Mouse (Mus musculus) midbrain, embryonic 11.5 days (tissue): ENCODE results near the gene Raf1. TPM values are rescaled to one million over a fixed set of nuclear protein-coding genes. Genes with fewer than 3 reads are reported as not detected.

ENCODE experiments used
- ATAC-seq: fragments of 200-750 bp; cut with Nextera tagmentation; 2 replicates; pipeline ENCODE4 v1.8.0; 2017; ENCODE audit warnings: moderate TSS enrichment, moderate library complexity; ENCODE audit not compliant: low FRiP score
- DNase-seq: peaks from one replicate; pipeline ENCODE4 v3.0.0; 2015; ENCODE audit warnings: low spot score; ENCODE audit errors: missing footprints
- H3K27ac ChIP-seq: fragments of 300-500 bp; sonication (generic); 2 replicates; pipeline ENCODE4 v1.5.1; 2014; ENCODE audit warnings: low read depth, low read length
- H3K27me3 ChIP-seq: fragments of 300-500 bp; sonication (generic); 2 replicates; pipeline ENCODE4 v1.6.1; 2014; ENCODE audit warnings: mild to moderate bottlenecking, low read length, moderate library complexity, mixed read lengths; ENCODE audit not compliant: control insufficient read depth, insufficient read depth
- H3K36me3 ChIP-seq: fragments of 300-500 bp; sonication (generic); 2 replicates; pipeline ENCODE4 v1.6.1; 2014; ENCODE audit warnings: mild to moderate bottlenecking, low read length, moderate library complexity, mixed read lengths; ENCODE audit not compliant: control insufficient read depth, insufficient read depth
- H3K4me1 ChIP-seq: fragments of 300-500 bp; sonication (generic); 2 replicates; pipeline ENCODE4 v1.6.1; 2014; ENCODE audit warnings: low read length; ENCODE audit not compliant: control insufficient read depth, insufficient read depth
- H3K4me2 ChIP-seq: fragments of 300-500 bp; sonication (generic); 2 replicates; pipeline ENCODE4 v1.6.1; 2014; ENCODE audit warnings: mild to moderate bottlenecking, moderate library complexity
- H3K4me3 ChIP-seq: fragments of 300-500 bp; sonication (generic); 2 replicates; pipeline ENCODE4 v1.5.1; 2014; ENCODE audit warnings: low read depth, low read length
- H3K9ac ChIP-seq: fragments of 300-500 bp; sonication (generic); 2 replicates; pipeline ENCODE4 v1.6.1; 2014; ENCODE audit warnings: low read length
- H3K9me3 ChIP-seq: fragments of 300-500 bp; sonication (generic); 2 replicates; pipeline ENCODE4 v1.6.1; 2016; ENCODE audit warnings: low read length; ENCODE audit not compliant: control insufficient read depth
- WGBS: fragments of 180-500 bp; shearing (Covaris S2); extraction: QIAGEN DNeasy Blood & Tissue Kit; methylation state at CpG from one replicate; pipeline ENCODE4 v1.1.7; 2014; 5-methylcytosine and 5-hydroxymethylcytosine counted together
- polyA plus RNA-seq: library from polyadenylated mRNA; unstranded; fragments of >200 nt; fragmentation: Nextera tagmentation; extraction: Ambion mirVana; gene quantifications from 2 replicates; pipeline ENCODE4 v1.2.1, GENCODE M21; 2014

The Raf1 gene
- polyA plus RNA-seq, 1 experiment from 2014 or later: 141 TPM

DNA sequence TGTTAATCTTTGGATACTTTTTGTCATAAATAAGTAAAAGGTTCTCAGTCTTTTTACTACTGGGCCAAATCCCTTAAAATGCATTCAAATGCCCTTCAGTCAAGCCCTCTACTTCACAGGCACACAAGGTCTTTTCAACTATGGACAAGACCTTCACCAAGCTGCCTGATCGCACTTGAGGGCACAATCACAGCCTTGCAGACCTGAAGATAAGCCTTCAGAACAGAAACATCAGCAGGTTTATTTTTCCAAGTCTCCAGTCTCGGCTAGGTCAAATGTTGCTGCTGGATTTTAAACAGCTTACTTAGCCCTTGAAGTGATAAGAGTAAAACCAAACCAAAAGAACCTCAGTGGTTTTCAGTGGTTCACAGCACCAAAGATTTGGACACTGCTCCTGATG lies 2.1 kb downstream of the Raf1 start:
- Histone ChIP-seq H3K4me1 (peaks cover 8% of the 10 kb centered on the region; the same call in 1 of the 2 replicates), H3K27ac (no peak overlapping the region), H3K9me3 (no peaks in the 10 kb centered on the region), H3K27me3 (no peaks in the 10 kb centered on the region), H3K9ac (peak overlapping the region; percentile 100), H3K36me3 (no peaks in the 10 kb centered on the region), H3K4me2 (peak overlapping the region; percentile 52), H3K4me3 (peak overlapping the region; percentile 97)
- 42% methylated on average over 2 of the region's 2 CpGs for WGBS
- DNase-seq (no peak), ATAC-seq (no peak)

DNA sequence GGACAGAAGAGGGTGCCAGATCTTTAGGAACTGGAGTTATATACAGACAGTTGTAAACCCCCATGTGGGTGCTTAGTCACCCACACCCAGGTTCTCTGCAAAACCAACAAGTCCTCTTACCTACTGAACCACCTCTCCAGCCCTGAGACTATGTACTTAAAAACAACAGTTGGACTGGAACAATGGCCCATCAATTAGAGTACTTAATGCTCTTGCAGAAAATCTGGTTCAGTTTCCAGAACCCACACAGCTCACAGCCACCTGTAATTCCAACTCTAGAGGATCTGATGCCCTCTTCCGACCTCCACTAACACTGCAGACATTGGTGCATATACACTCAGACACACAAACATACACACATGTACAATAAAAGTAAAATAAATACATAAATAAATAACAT lies 3.7 kb downstream of the Raf1 start:
- 93% methylated on average over 1 of the region's 1 CpGs for WGBS
- Histone ChIP-seq H3K4me2 (no peak overlapping the region), H3K27me3 (no peaks in the 10 kb centered on the region), H3K27ac (no peak overlapping the region), H3K9me3 (no peaks in the 10 kb centered on the region), H3K9ac (no peak overlapping the region), H3K36me3 (no peaks in the 10 kb centered on the region), H3K4me1 (peaks cover 8% of the 10 kb centered on the region; the same call in 1 of the 2 replicates), H3K4me3 (no peak overlapping the region)
- no peak for ATAC-seq
- DNase-seq: no peak

DNA sequence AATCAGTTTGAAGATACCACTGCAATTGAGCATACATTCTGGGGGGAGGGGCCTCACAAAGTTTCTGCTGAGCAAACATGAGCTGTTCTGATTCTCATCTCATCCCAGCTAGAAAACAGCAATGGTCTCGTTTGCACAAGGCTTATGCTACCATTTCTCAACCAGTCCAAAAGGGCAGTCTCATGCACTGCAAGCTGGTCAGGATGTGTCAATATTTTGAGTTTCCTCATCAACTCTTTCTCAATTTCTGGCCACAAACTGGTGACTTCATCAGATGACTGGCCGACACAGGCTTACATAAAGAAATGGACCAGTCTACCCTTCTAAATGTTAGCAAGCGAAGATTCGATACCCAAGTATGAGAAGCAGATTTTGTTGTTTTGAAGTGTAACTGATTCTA lies 9.8 kb downstream of the Raf1 start:
- H3K4me1 ChIP-seq: no peaks in the 10 kb centered on the region
- no peaks in the 10 kb centered on the region for H3K27me3 ChIP-seq
- ATAC-seq: no peak
- no peaks in the 10 kb centered on the region for H3K36me3 ChIP-seq
- no peak overlapping the region for H3K27ac ChIP-seq
- no peak overlapping the region for H3K9ac ChIP-seq
- 84% methylated on average over 4 of the region's 4 CpGs for WGBS
- H3K9me3 ChIP-seq: no peaks in the 10 kb centered on the region
- no peak overlapping the region for H3K4me2 ChIP-seq
- no peak for DNase-seq
- no peak overlapping the region for H3K4me3 ChIP-seq

DNA sequence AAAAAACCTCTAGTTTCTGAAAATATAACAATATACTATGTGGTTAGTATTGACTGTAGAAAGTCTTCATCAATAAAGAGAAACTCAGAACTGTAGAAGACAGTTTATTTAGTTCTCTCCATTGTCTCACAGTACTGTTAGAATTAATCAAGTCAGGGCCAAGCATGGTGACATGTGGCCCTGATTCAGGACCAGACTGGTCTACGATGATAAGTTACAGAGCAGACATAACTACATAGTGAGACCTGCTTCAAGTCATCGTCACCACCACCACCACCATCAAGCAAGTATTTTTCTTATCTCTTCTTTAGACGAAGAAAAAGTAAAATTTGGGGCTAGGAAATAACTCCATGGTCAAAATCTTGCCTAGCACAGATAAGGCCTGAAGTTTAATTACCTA lies 12.2 kb downstream of the Raf1 start:
- DNase-seq: no peak
- Histone ChIP-seq H3K4me2 (no peak overlapping the region), H3K27ac (no peak overlapping the region), H3K9ac (no peak overlapping the region), H3K27me3 (no peaks in the 10 kb centered on the region), H3K4me1 (no peaks in the 10 kb centered on the region), H3K4me3 (no peak overlapping the region), H3K9me3 (no peaks in the 10 kb centered on the region), H3K36me3 (no peaks in the 10 kb centered on the region)
- WGBS: 93% methylated on average over 3 of the region's 3 CpGs
- ATAC-seq: no peak

DNA sequence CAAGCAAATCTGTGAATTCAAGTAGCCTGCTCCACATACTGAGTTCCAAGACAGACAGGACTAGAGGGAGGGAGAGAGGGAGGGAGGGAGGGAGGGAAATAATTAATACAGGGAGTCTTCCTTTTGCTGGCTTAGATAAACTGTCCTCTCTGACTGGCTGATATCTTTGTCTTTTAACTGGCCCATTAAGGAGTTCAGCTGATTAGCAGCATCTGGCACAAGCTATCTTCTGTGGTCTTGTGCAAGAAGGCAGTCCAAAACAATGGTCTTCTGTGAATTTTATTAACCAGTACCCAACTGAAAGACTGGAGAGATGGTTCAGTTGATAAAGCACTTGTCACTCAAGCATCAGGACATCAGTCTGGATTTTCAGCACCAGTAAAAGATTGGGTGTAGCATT lies 17.6 kb downstream of the Raf1 start:
- Histone ChIP-seq H3K9ac (no peak overlapping the region), H3K9me3 (no peaks in the 10 kb centered on the region)
- DNase-seq: no peak

DNA sequence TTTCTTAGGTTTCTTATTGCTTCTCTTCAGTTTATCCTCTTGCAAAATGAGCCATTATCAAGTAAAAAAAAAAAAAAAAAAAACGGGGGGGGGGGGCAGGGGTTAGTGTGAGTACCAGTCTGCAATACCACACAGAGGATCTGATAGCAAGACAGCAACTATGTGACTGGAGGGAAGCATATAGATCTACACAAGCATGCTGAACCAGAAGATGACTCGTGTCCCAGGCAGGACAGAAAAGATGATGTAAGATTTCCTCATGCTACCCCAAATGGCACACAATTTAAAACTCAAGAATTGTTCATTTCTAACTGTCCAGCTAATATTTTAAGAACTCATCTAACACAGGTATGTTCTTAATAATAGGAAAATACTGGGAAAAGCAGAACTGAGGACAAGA lies 22.5 kb downstream of the Raf1 start:
- no peaks in the 10 kb centered on the region for H3K36me3 ChIP-seq
- no peak overlapping the region for H3K4me2 ChIP-seq
- H3K27ac ChIP-seq: no peak overlapping the region
- H3K4me3 ChIP-seq: no peak overlapping the region
- no peak for DNase-seq
- no peak for ATAC-seq
- H3K9me3 ChIP-seq: no peaks in the 10 kb centered on the region
- 53% methylated on average over 2 of the region's 2 CpGs for WGBS
- H3K4me1 ChIP-seq: peaks cover 4% of the 10 kb centered on the region
- H3K27me3 ChIP-seq: no peaks in the 10 kb centered on the region
- H3K9ac ChIP-seq: no peak overlapping the region

More for the DNA sequence above, 17.6 kb downstream of the Raf1 start:
- Histone ChIP-seq H3K4me2 (no peak overlapping the region), H3K4me1 (no peaks in the 10 kb centered on the region), H3K27me3 (no peaks in the 10 kb centered on the region), H3K36me3 (no peaks in the 10 kb centered on the region), H3K4me3 (no peak overlapping the region), H3K27ac (no peak overlapping the region)
- no peak for ATAC-seq

DNA sequence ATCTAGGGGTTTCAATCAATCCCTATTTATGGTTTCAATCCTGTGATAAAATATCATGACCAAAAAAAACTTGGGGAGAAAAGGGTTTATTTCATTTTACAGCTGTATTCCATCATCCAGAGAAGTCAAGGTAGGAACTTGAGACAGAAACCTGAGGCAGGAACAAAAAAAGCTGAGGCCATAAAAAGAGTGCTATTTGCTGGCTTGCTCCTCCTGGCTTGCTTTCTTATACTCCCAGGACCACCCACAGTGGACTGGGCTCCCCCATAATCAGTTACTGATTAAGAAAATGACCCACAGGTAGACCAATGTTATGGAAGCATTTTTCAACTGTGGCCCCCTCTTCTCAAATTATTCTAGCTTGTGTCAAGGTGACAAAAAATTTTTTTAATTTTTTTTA lies 24.7 kb downstream of the Raf1 start:
- Histone ChIP-seq H3K27ac (no peak overlapping the region), H3K4me2 (no peak overlapping the region), H3K4me1 (peaks cover 4% of the 10 kb centered on the region), H3K9ac (no peak overlapping the region), H3K4me3 (no peak overlapping the region), H3K36me3 (no peaks in the 10 kb centered on the region), H3K9me3 (no peaks in the 10 kb centered on the region), H3K27me3 (no peaks in the 10 kb centered on the region)
- DNase-seq: no peak
- ATAC-seq: no peak

DNA sequence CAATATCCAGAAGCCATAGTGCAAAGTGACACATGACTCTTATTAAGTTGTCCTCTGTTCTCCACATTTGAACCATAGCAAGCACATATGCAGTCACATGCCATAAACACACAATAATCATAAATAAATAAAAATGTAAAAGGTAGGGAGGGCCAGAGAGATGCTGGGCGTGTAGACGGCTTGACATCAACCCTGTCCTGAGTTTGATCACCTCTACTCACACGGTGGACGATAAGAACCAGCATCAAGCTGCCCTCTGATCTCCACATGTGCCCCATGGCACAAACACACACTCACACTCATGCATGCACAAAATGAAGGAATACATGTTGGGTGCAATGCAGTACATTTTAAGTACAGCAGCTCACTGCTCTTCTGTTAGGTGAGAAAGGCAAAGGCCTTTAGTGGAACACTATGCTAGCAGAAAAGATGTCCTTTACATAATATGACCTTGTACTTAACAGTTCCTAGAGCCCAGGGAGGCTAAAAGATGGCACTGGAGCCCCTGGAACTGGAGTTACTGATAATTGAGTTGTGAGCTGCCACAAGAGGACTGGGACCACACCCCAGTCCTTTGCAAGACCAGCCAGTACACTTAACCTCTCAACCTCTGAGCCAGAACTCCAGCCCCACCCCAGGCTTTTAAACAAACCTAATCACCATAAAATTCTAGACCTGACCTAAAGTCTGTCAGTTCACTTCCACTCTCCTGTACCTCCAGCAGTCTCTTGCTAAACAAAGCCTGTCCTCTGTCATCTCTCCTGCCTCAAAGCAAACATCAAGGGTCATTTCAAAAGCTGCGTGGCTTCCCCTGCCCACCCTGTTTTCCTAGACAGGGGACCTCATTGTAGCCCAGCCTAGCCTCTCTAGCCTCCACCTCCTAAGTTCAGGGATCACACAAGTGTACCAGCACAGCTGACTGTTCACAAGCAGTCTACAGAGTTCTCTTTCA lies 25.7 kb downstream of the Raf1 start:
- H3K9ac ChIP-seq: no peak overlapping the region
- ATAC-seq (no peak), DNase-seq (no peak)
- no peak overlapping the region for H3K4me2 ChIP-seq
- H3K4me1 ChIP-seq: peaks cover 4% of the 10 kb centered on the region
- WGBS: 55% methylated on average over 5 of the region's 5 CpGs
- H3K4me3 ChIP-seq: no peak overlapping the region
- no peaks in the 10 kb centered on the region for H3K36me3 ChIP-seq
- no peaks in the 10 kb centered on the region for H3K9me3 ChIP-seq
- no peaks in the 10 kb centered on the region for H3K27me3 ChIP-seq
- H3K27ac ChIP-seq: no peak overlapping the region

DNA sequence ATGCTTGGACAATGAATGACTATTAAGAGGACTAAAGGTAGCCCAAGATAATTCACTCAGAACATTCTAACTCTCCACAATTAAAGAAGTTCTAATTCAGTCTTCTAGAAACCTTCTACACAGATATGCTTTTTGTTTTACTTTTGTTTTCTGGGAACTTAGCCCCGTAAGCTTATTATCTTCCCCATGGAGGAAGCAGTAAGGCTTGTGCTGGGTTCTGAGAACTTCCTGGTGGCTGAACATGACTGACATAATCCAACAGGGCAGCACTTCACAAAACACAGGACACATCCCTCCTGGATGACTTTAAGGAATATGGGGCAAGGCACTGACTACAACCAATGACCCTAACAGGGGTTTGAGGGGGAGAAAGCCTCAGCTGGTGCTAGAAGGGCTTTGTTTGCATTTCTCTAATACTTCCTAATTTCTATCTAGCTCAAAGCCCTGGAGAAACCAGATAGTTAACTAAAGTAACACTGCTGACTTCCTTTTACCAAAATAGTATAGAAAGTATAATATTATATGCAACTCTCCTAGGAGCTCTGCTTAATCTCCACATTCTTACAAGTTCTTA lies 26.6 kb downstream of the Raf1 start:
- no peaks in the 10 kb centered on the region for H3K36me3 ChIP-seq
- peaks cover 4% of the 10 kb centered on the region for H3K4me1 ChIP-seq
- DNase-seq (no peak), ATAC-seq (no peak)
- no peak overlapping the region for H3K9ac ChIP-seq
- no peak overlapping the region for H3K27ac ChIP-seq
- no peaks in the 10 kb centered on the region for H3K27me3 ChIP-seq
- WGBS: 79% methylated on average over 1 of the region's 1 CpGs
- no peak overlapping the region for H3K4me3 ChIP-seq
- no peaks in the 10 kb centered on the region for H3K9me3 ChIP-seq
- no peak overlapping the region for H3K4me2 ChIP-seq
